Mouse (Mus musculus) neural tube, embryonic 11.5 days (tissue): ENCODE results near the gene Gm42957. TPM values are rescaled to one million over a fixed set of nuclear protein-coding genes. Genes with fewer than 3 reads are reported as not detected.
A peak's percentile ranks its signal among the peaks of the same experiment; 100 is the strongest.
"Not testable (repeated sequence)": the region's sequence is repeated elsewhere in the genome, so short reads cannot be mapped to it uniquely, and the experiment has no call there.

Source experiments
- ATAC-seq: fragments of 200-750 bp; cut with Nextera tagmentation; 2 replicates; pipeline ENCODE4 v1.8.0; 2017; ENCODE audit warnings: moderate number of reproducible peaks, mild to moderate bottlenecking, moderate TSS enrichment, moderate library complexity; ENCODE audit not compliant: insufficient read depth, low FRiP score, low TSS enrichment
- DNase-seq: peaks from one replicate; pipeline ENCODE4 v3.0.0-alpha.2; 2015; ENCODE audit warnings: low spot score
- H3K27ac ChIP-seq: fragments of 300-500 bp; sonication (generic); 2 replicates; pipeline ENCODE4 v1.5.1; 2014; ENCODE audit warnings: low read depth, mild to moderate bottlenecking, low read length
- H3K27me3 ChIP-seq: fragments of 300-500 bp; sonication (generic); 2 replicates; pipeline ENCODE4 v1.6.1; 2014; ENCODE audit warnings: mild to moderate bottlenecking, low read length, mixed read lengths; ENCODE audit not compliant: control insufficient read depth, insufficient read depth
- H3K36me3 ChIP-seq: fragments of 300-500 bp; sonication (generic); 2 replicates; pipeline ENCODE4 v1.6.1; 2014; ENCODE audit warnings: mild to moderate bottlenecking, low read length, moderate library complexity, mixed read lengths; ENCODE audit not compliant: control insufficient read depth, insufficient read depth
- H3K4me1 ChIP-seq: fragments of 300-500 bp; sonication (generic); 2 replicates; pipeline ENCODE4 v1.6.1; 2014; ENCODE audit warnings: low read length, mixed read lengths; ENCODE audit not compliant: control insufficient read depth, insufficient read depth
- H3K4me2 ChIP-seq: fragments of 300-500 bp; sonication (generic); 2 replicates; pipeline ENCODE4 v1.6.1; 2014; ENCODE audit warnings: low read depth, mild to moderate bottlenecking, moderate library complexity
- H3K4me3 ChIP-seq: fragments of 300-500 bp; sonication (generic); 2 replicates; pipeline ENCODE4 v1.5.1; 2014; ENCODE audit warnings: low read depth, low read length
- H3K9ac ChIP-seq: fragments of 300-500 bp; sonication (generic); 2 replicates; pipeline ENCODE4 v1.6.1; 2014; ENCODE audit warnings: mild to moderate bottlenecking, low read length
- H3K9me3 ChIP-seq: fragments of 300-500 bp; sonication (generic); 2 replicates; pipeline ENCODE4 v1.6.1; 2016; ENCODE audit warnings: low read length; ENCODE audit not compliant: control insufficient read depth
- WGBS: fragments of 180-500 bp; shearing (Covaris S2); extraction: QIAGEN DNeasy Blood & Tissue Kit; methylation state at CpG from one replicate; pipeline ENCODE4 v1.1.7; 2014; 5-methylcytosine and 5-hydroxymethylcytosine counted together
- polyA plus RNA-seq: library from polyadenylated mRNA; unstranded; fragments of >200 nt; fragmentation: Nextera tagmentation; extraction: Ambion mirVana; gene quantifications from 2 replicates; pipeline ENCODE4 v1.2.1, GENCODE M21; 2014

The Gm42957 gene
- polyA plus RNA-seq, 1 experiment from 2014 or later: not detected

GRCm38 (mm10) chr3:96603311-96603710 is 32.0 kb upstream of the Gm42957 start:
- peak overlapping the region; percentile 89 for H3K9ac ChIP-seq
- no peak overlapping the region for H3K27ac ChIP-seq
- ATAC-seq: no peak
- H3K9me3 ChIP-seq: no peaks in the 10 kb centered on the region
- peak overlapping the region; percentile 86 for H3K4me3 ChIP-seq
- H3K27me3 ChIP-seq: no peaks in the 10 kb centered on the region
- peaks cover 23% of the 10 kb centered on the region for H3K4me1 ChIP-seq
- WGBS: 60% methylated on average over 5 of the region's 5 CpGs
- no peak for DNase-seq
- H3K36me3 ChIP-seq: no peaks in the 10 kb centered on the region
- H3K4me2 ChIP-seq: peak overlapping the region; percentile 67

GRCm38 (mm10) chr3:96606007-96606406 is 29.3 kb upstream of the Gm42957 start:
- peaks cover 17% of the 10 kb centered on the region for H3K4me1 ChIP-seq
- not testable (repeated sequence) for DNase-seq, H3K27me3 ChIP-seq, H3K4me2 ChIP-seq, H3K27ac ChIP-seq, H3K36me3 ChIP-seq, H3K4me3 ChIP-seq, H3K9ac ChIP-seq, ATAC-seq, H3K9me3 ChIP-seq
- WGBS: 87% methylated on average over 4 of the region's 4 CpGs

- no peaks in the 10 kb centered on the region for H3K27me3 ChIP-seq
- DNase-seq: no peak
- H3K9me3 ChIP-seq: no peaks in the 10 kb centered on the region
- 91% methylated on average over 4 of the region's 4 CpGs for WGBS
- H3K4me1 ChIP-seq: peaks cover 17% of the 10 kb centered on the region
- ATAC-seq: no peak
- H3K4me3 ChIP-seq: no peak overlapping the region
- no peak overlapping the region for H3K27ac ChIP-seq
- no peak overlapping the region for H3K9ac ChIP-seq
- no peaks in the 10 kb centered on the region for H3K36me3 ChIP-seq
- no peak overlapping the region for H3K4me2 ChIP-seq
These were observed 28.7 kb upstream of the Gm42957 start for GRCm38 (mm10) chr3:96606618-96607017.

GRCm38 (mm10) chr3:96617941-96618340 is 17.3 kb upstream of the Gm42957 start:
- ATAC-seq: no peak
- no peak overlapping the region for H3K9ac ChIP-seq
- H3K36me3 ChIP-seq: peaks cover 7% of the 10 kb centered on the region
- no peak overlapping the region for H3K27ac ChIP-seq
- H3K4me1 ChIP-seq: no peaks in the 10 kb centered on the region
- no peaks in the 10 kb centered on the region for H3K9me3 ChIP-seq
- no peaks in the 10 kb centered on the region for H3K27me3 ChIP-seq
- WGBS: 91% methylated on average over 3 of the region's 3 CpGs
- no peak overlapping the region for H3K4me3 ChIP-seq
- H3K4me2 ChIP-seq: no peak overlapping the region
- no peak for DNase-seq

- 93% methylated on average over 4 of the region's 4 CpGs for WGBS
- no peak for DNase-seq
- ATAC-seq: no peak
- Histone ChIP-seq H3K27me3 (no peaks in the 10 kb centered on the region), H3K4me3 (no peak overlapping the region), H3K36me3 (peaks cover 5% of the 10 kb centered on the region; the same call in 1 of the 2 replicates), H3K4me1 (no peaks in the 10 kb centered on the region), H3K9me3 (no peaks in the 10 kb centered on the region), H3K9ac (no peak overlapping the region), H3K27ac (no peak overlapping the region), H3K4me2 (no peak overlapping the region)
These were observed 12.1 kb upstream of the Gm42957 start for GRCm38 (mm10) chr3:96623201-96623600.

GRCm38 (mm10) chr3:96629729-96630600 is 5.3 kb upstream of the Gm42957 start, which contains the start of gene Rbm8a:
Gene Rbm8a (plus strand): TSS chr3:96629933.
- Histone ChIP-seq H3K9ac (peak within 1 kb of the TSS; percentile 73), H3K4me2 (peak within 1 kb of the TSS; percentile 59), H3K27me3 (no peaks in the 10 kb centered on the region), H3K27ac (no peak within 1 kb of the TSS), H3K9me3 (no peaks in the 10 kb centered on the region), H3K4me1 (peaks cover 10% of the 10 kb centered on the region), H3K4me3 (peak within 1 kb of the TSS; percentile 62), H3K36me3 (no peaks in the 10 kb centered on the region)
- under 1% methylated on average over 48 of the region's 48 CpGs for WGBS
- DNase-seq (peak; percentile 97), ATAC-seq (peak; percentile 91)

- Histone ChIP-seq H3K9ac (no peak overlapping the region), H3K36me3 (no peaks in the 10 kb centered on the region), H3K27me3 (no peaks in the 10 kb centered on the region), H3K4me2 (no peak overlapping the region), H3K9me3 (no peaks in the 10 kb centered on the region), H3K27ac (no peak overlapping the region), H3K4me3 (no peak overlapping the region), H3K4me1 (peaks cover 12% of the 10 kb centered on the region)
- DNase-seq (no peak), ATAC-seq (no peak)
These were observed 3.2 kb upstream of the Gm42957 start for GRCm38 (mm10) chr3:96632058-96632457.

GRCm38 (mm10) chr3:96634015-96634414 is 1.3 kb upstream of the Gm42957 start:
- no peak for ATAC-seq
- H3K4me3 ChIP-seq: no peak overlapping the region
- H3K27me3 ChIP-seq: no peaks in the 10 kb centered on the region
- no peak overlapping the region for H3K27ac ChIP-seq
- no peak overlapping the region for H3K4me2 ChIP-seq
- H3K4me1 ChIP-seq: peaks cover 12% of the 10 kb centered on the region
- no peaks in the 10 kb centered on the region for H3K36me3 ChIP-seq
- no peak overlapping the region for H3K9ac ChIP-seq
- WGBS: 74% methylated on average over 1 of the region's 1 CpGs
- H3K9me3 ChIP-seq: no peaks in the 10 kb centered on the region
- DNase-seq: no peak

GRCm38 (mm10) chr3:96635906-96636305 is 632 bp downstream of the Gm42957 start:
- WGBS: 12% methylated on average over 15 of the region's 15 CpGs
- DNase-seq: no peak

More at GRCm38 (mm10) chr3:96635906-96636305, 632 bp downstream of the Gm42957 start:
- Histone ChIP-seq H3K4me3 (peak overlapping the region; percentile 90), H3K9ac (peak overlapping the region; percentile 94), H3K27ac (no peak overlapping the region), H3K27me3 (no peaks in the 10 kb centered on the region), H3K4me2 (peak overlapping the region; percentile 70), H3K36me3 (no peaks in the 10 kb centered on the region), H3K4me1 (peaks cover 8% of the 10 kb centered on the region), H3K9me3 (no peaks in the 10 kb centered on the region)
- no peak; the same call in 1 of the 2 replicates for ATAC-seq
